Mouse (Mus musculus): ENCODE measurements around the gene Gnb2. TPM values are rescaled to one million over a fixed set of nuclear protein-coding genes. Genes with fewer than 3 reads are reported as not detected.

Gene Gnb2
- total and polyA plus RNA-seq, 3 experiments, result 548 to 550 TPM; not detected in 1

GRCm38 (mm10) chr5:137502667-137503110, 30.6 kb downstream of the Gnb2 start:
- Histone ChIP-seq H3K27ac (ENCODE audit: control insufficient read depth, low read depth, low read length) (peak overlapping the region; percentile 69), H3K27me3 (ENCODE audit: control insufficient read depth in 1 of 2, insufficient read depth in 2 of 2, low read length in 2 of 2) (no peaks in the 10 kb centered on the region), H3K36me3 (ENCODE audit: control insufficient read depth in 1 of 2, insufficient read depth in 2 of 2, low read length in 2 of 2) (peaks cover 0 to 25% of the 10 kb centered on the region in 2 experiments; a peak in 3 of 4 replicates), H3K4me3 (ENCODE audit: control insufficient read depth in 1 of 2, insufficient read depth in 1 of 2, low read depth in 2 of 2, low read length in 2 of 2) (peak overlapping the region; percentile 48 to 55), H3K9me3 (replicated peaks; ENCODE audit: insufficient read depth, low read length) (no peaks in the 10 kb centered on the region), H3K4me1 (ENCODE audit: control insufficient read depth in 1 of 2, insufficient read depth in 2 of 2, low read length in 2 of 2) (peaks cover 6 to 13% of the 10 kb centered on the region in 2 experiments), H3K9ac (ENCODE audit: control insufficient read depth, low read depth, low read length, poor library complexity, severe bottlenecking) (peak overlapping the region; percentile 73), H3K79me2 (ENCODE audit: control insufficient read depth, insufficient read depth, low read length, poor library complexity) (peaks cover 13% of the 10 kb centered on the region)
- DNase-seq (ENCODE audit: low read depth, low spot score), result peak; percentile 94
- TF ChIP-seq HCFC1 (IDR thresholded peaks at IDR 0.05; ENCODE audit: low read depth, low read length) (no peak), ETS1 (IDR thresholded peaks at IDR 0.05; ENCODE audit: low read depth, low read length) (no peak; the same call in 1 of the 2 replicates), MAZ (IDR thresholded peaks at IDR 0.05; ENCODE audit: low read depth, low read length) (no peak), ZKSCAN1 (IDR thresholded peaks at IDR 0.05; ENCODE audit: low read depth, low read length) (no peak), CHD2 (IDR thresholded peaks at IDR 0.05; ENCODE audit: low read length) (no peak), E2F4 (IDR thresholded peaks at IDR 0.05; ENCODE audit: borderline replicate concordance, low read depth, low read length) (peak; percentile 94), ELF1 (IDR thresholded peaks at IDR 0.05; ENCODE audit: low read depth, low read length) (no peak), MYC (IDR thresholded peaks at IDR 0.05; ENCODE audit: low read depth, low read length) (peak; percentile 73; the same call in 1 of the 2 replicates), MYB (IDR thresholded peaks at IDR 0.05; ENCODE audit: low read depth, low read length) (no peak), NRF1 (IDR thresholded peaks at IDR 0.05; ENCODE audit: insufficient read depth, low read depth, low read length, poor library complexity, severe bottlenecking) (no peak), GATA1 (IDR thresholded peaks at IDR 0.05; ENCODE audit: low read depth, low read length) (no peak), USF1 (IDR thresholded peaks at IDR 0.05; ENCODE audit: low read depth, low read length) (no peak), GABPA (IDR thresholded peaks at IDR 0.05; ENCODE audit: low read depth, low read length) (no peak), POLR2A (IDR thresholded peaks at IDR 0.05; ENCODE audit: control insufficient read depth in 1 of 2, insufficient read depth in 1 of 2, low read depth in 1 of 2, low read length in 2 of 2, poor library complexity in 1 of 2) (peak in 1 of 2 experiments; percentile 52; a peak in 1 of 4 replicates), NELFE (IDR thresholded peaks at IDR 0.05; ENCODE audit: low read depth, low read length) (no peak), TBP (IDR thresholded peaks at IDR 0.05; ENCODE audit: low read depth, low read length) (peak; percentile 51; the same call in 1 of the 2 replicates), SMC3 (IDR thresholded peaks at IDR 0.05; ENCODE audit: low read depth, low read length) (peak; percentile 40), MXI1 (IDR thresholded peaks at IDR 0.05; ENCODE audit: low read depth, low read length) (peak; percentile 49), CTCF (IDR thresholded peaks at IDR 0.05 in 2 of 3, conservative IDR thresholded peaks at IDR 0.05 in 1 of 3; ENCODE audit: control insufficient read depth in 1 of 3, insufficient read depth in 1 of 3, low read depth in 2 of 3, low read length in 3 of 3, poor library complexity in 1 of 3, severe bottlenecking in 1 of 3) (peak; percentile 66 to 86 (median 71)), SIN3A (IDR thresholded peaks at IDR 0.05; ENCODE audit: low read length) (no peak; the same call in 1 of the 2 replicates), TCF12 (IDR thresholded peaks at IDR 0.05; ENCODE audit: low read depth, low read length) (no peak), ZMIZ1 (IDR thresholded peaks at IDR 0.05; ENCODE audit: low read depth, low read length) (peak; percentile 72; the same call in 1 of the 2 replicates), MAFK (IDR thresholded peaks at IDR 0.05; ENCODE audit: borderline replicate concordance, low read depth, low read length) (no peak), ZC3H11A (IDR thresholded peaks at IDR 0.05; ENCODE audit: low read depth, low read length) (no peak), POLR2AphosphoS5 (IDR thresholded peaks at IDR 0.05; ENCODE audit: borderline replicate concordance, low read depth, low read length) (no peak), RCOR1 (IDR thresholded peaks at IDR 0.05; ENCODE audit: low read depth, low read length) (no peak), JUND (IDR thresholded peaks at IDR 0.05; ENCODE audit: low read depth, low read length) (no peak), BHLHE40 (IDR thresholded peaks at IDR 0.05; ENCODE audit: borderline replicate concordance, low read depth, low read length) (no peak), POLR2AphosphoS2 (IDR thresholded peaks at IDR 0.05; ENCODE audit: low read length) (no peak; the same call in 1 of the 2 replicates), ZNF384 (IDR thresholded peaks at IDR 0.05; ENCODE audit: low read depth, low read length) (no peak), MAX (IDR thresholded peaks at IDR 0.05; ENCODE audit: low read length) (peak; percentile 74), UBTF (IDR thresholded peaks at IDR 0.05; ENCODE audit: borderline replicate concordance, insufficient read depth, low read depth, low read length) (no peak), CHD1 (IDR thresholded peaks at IDR 0.05; ENCODE audit: low read depth, low read length) (no peak), MEF2A (IDR thresholded peaks at IDR 0.05; ENCODE audit: extremely low read depth, insufficient replicate concordance, low read depth, low read length, poor library complexity, severe bottlenecking) (no peak), KAT2A (conservative IDR thresholded peaks at IDR 0.05; ENCODE audit: low read depth, low read length) (no peak), EP300 (IDR thresholded peaks at IDR 0.05; ENCODE audit: low read depth in 1 of 2, low read length in 2 of 2) (0 out of 4 replicates have a peak, but pooled peaks of 1 of the 2 experiments have one; percentile 11), RAD21 (IDR thresholded peaks at IDR 0.05; ENCODE audit: low read depth, low read length) (no peak; the same call in 1 of the 2 replicates), TAL1 (IDR thresholded peaks at IDR 0.05; ENCODE audit: low read length) (no peak)
